Mouse (Mus musculus) ES-E14 (cell line): ENCODE measurements around the gene Slc25a34. TPM values are rescaled to one million over a fixed set of nuclear protein-coding genes. Genes with fewer than 3 reads are reported as not detected.

Experiments
- DNase-seq: peaks from one replicate; pipeline ENCODE4 v3.0.0-alpha.2; 2013; ENCODE audit warnings: low read depth, low spot score
- H3K27ac ChIP-seq: 2 replicates; pipeline ENCODE4 v1.5.1; 2012; ENCODE audit warnings: low read depth, mild to moderate bottlenecking, low read length, moderate library complexity, mixed read lengths; ENCODE audit not compliant: poor library complexity, insufficient read depth, severe bottlenecking
- H3K36me3 ChIP-seq: 2 replicates; pipeline ENCODE4 v1.6.1; 2012; ENCODE audit warnings: mild to moderate bottlenecking, low read length, moderate library complexity, mixed read lengths; ENCODE audit not compliant: control insufficient read depth, poor library complexity, insufficient read depth, severe bottlenecking
- H3K4me1 ChIP-seq, 2 experiments: fragments of 150-350 bp in 1 of 2; sonication (generic) in 1 of 2; 2 replicates each; pipeline ENCODE4 v1.6.1; 2012; ENCODE audit warnings: low read length in 2 of 2, mild to moderate bottlenecking in 1 of 2, mixed read lengths in 1 of 2; ENCODE audit not compliant: control insufficient read depth in 2 of 2, insufficient read depth in 2 of 2, poor library complexity in 1 of 2
- H3K4me3 ChIP-seq, 2 experiments: fragments of 150-350 bp in 1 of 2; sonication (generic) in 1 of 2; 2 replicates each; pipeline ENCODE4 v1.5.1; 2012; ENCODE audit warnings: low read length in 2 of 2, low read depth in 1 of 2, mild to moderate bottlenecking in 1 of 2, mixed read lengths in 1 of 2; ENCODE audit not compliant: insufficient read depth in 1 of 2, poor library complexity in 1 of 2, severe bottlenecking in 1 of 2
- H3K9ac ChIP-seq: 2 replicates; pipeline ENCODE4 v1.6.1; 2012; ENCODE audit warnings: low read depth, mild to moderate bottlenecking, low read length, mixed read lengths; ENCODE audit not compliant: poor library complexity, insufficient read depth, severe bottlenecking
- H3K9me3 ChIP-seq: fragments of 150-350 bp; sonication (generic); 2 replicates; pipeline ENCODE4 v1.6.1; 2012; ENCODE audit warnings: low read depth, mild to moderate bottlenecking, low read length; ENCODE audit not compliant: control insufficient read depth, insufficient read depth
- CHD2 ChIP-seq: IDR thresholded peaks from 2 replicates; pipeline ENCODE4 v1.6.1; 2014; ENCODE audit warnings: mild to moderate bottlenecking, low read depth, low read length, inconsistent platforms
- HCFC1 ChIP-seq: IDR thresholded peaks from 2 replicates; pipeline ENCODE4 v1.6.1; 2012; ENCODE audit warnings: low read length, inconsistent platforms, borderline replicate concordance; ENCODE audit not compliant: insufficient read depth
- MAFK ChIP-seq: IDR thresholded peaks from 2 replicates; pipeline ENCODE4 v1.6.1; 2014; ENCODE audit warnings: mild to moderate bottlenecking, low read depth, low read length, inconsistent platforms; ENCODE audit not compliant: insufficient read depth
- ZC3H11A ChIP-seq: IDR thresholded peaks from 2 replicates; pipeline ENCODE4 v1.6.1; 2012; ENCODE audit warnings: low read depth, mild to moderate bottlenecking, inconsistent platforms, low read length, borderline replicate concordance
- ZNF384 ChIP-seq: IDR thresholded peaks from 2 replicates; pipeline ENCODE4 v1.6.1; 2012; ENCODE audit warnings: low read depth, low read length, inconsistent platforms
- in situ Hi-C, 2 experiments: fragments of 600-800 bp; cut with MboI; formaldehyde crosslinking; loops; one replicate each; pipeline ENCODE4 v1.15.1; 2025; ENCODE audit warnings: low sequenced_read_pairs in 2 of 2, inconsistent platforms in 1 of 2; ENCODE audit not compliant: unreplicated experiment in 2 of 2
- total RNA-seq: library from RNA; depleted of rRNA; stranded (reverse); fragments of 300-350 nt; gene quantifications from 2 replicates; pipeline ENCODE4 v1.2.3, GENCODE M21; 2012

Slc25a34 gene
- total RNA-seq, 1 experiment: 0.76 TPM

GRCm38 (mm10) chr4:141658846-141659484 is 35.3 kb upstream of the Slc25a34 start:
- no peak overlapping the region for H3K4me3 ChIP-seq
- H3K36me3 ChIP-seq: no peaks in the 10 kb centered on the region
- no peak overlapping the region for H3K9ac ChIP-seq
- TF ChIP-seq HCFC1 (no peak), MAFK (no peak), CHD2 (no peak), ZC3H11A (no peak), ZNF384 (no peak)
- H3K9me3 ChIP-seq: no peaks in the 10 kb centered on the region
- in situ Hi-C loops: no loop called here
- H3K4me1 ChIP-seq: peaks cover 0 to 11% of the 10 kb centered on the region in 2 experiments; a peak in 1 of 4 replicates
- no peak for DNase-seq
- no peak overlapping the region for H3K27ac ChIP-seq

GRCm38 (mm10) chr4:141656932-141657331 is 33.3 kb upstream of the Slc25a34 start:
- TF ChIP-seq ZNF384 (no peak), ZC3H11A (no peak), CHD2 (no peak), HCFC1 (no peak), MAFK (no peak)
- Histone ChIP-seq H3K36me3 (no peaks in the 10 kb centered on the region), H3K4me1 (peaks cover 0 to 7% of the 10 kb centered on the region in 2 experiments; a peak in 1 of 4 replicates), H3K27ac (no peak overlapping the region), H3K4me3 (no peak overlapping the region), H3K9me3 (no peaks in the 10 kb centered on the region), H3K9ac (no peak overlapping the region)
- in situ Hi-C loops: no loop called here
- DNase-seq: no peak

GRCm38 (mm10) chr4:141655908-141656608 is 32.4 kb upstream of the Slc25a34 start:
- H3K4me3 ChIP-seq: no peak overlapping the region
- H3K9me3 ChIP-seq: no peaks in the 10 kb centered on the region
- TF ChIP-seq ZNF384 (no peak), HCFC1 (no peak)
- no peaks in the 10 kb centered on the region for H3K36me3 ChIP-seq
- no peak overlapping the region for H3K9ac ChIP-seq
- in situ Hi-C loops: no loop called here
- no peak overlapping the region for H3K27ac ChIP-seq
- H3K4me1 ChIP-seq: peaks cover 0 to 5% of the 10 kb centered on the region in 2 experiments; a peak in 1 of 4 replicates
- no peak for DNase-seq

- H3K9me3 ChIP-seq: no peaks in the 10 kb centered on the region
- no peak overlapping the region for H3K4me3 ChIP-seq
- no peak overlapping the region for H3K27ac ChIP-seq
- H3K36me3 ChIP-seq: no peaks in the 10 kb centered on the region
- DNase-seq: no peak
- peaks cover 0 to 5% of the 10 kb centered on the region in 2 experiments; a peak in 1 of 4 replicates for H3K4me1 ChIP-seq
- in situ Hi-C loops: no loop called here
- no peak overlapping the region for H3K9ac ChIP-seq
- TF ChIP-seq ZC3H11A: no peak
- no peak for TF ChIP-seq CHD2
- no peak for TF ChIP-seq MAFK
- TF ChIP-seq ZNF384: no peak
- no peak for TF ChIP-seq HCFC1
Observed at GRCm38 (mm10) chr4:141654509-141654908, 30.9 kb upstream of the Slc25a34 start.

GRCm38 (mm10) chr4:141653813-141654212 is 30.2 kb upstream of the Slc25a34 start:
- Histone ChIP-seq H3K36me3 (no peaks in the 10 kb centered on the region), H3K4me3 (no peak overlapping the region), H3K9ac (no peak overlapping the region), H3K4me1 (peaks cover 0 to 5% of the 10 kb centered on the region in 2 experiments; a peak in 1 of 4 replicates), H3K9me3 (no peaks in the 10 kb centered on the region), H3K27ac (no peak overlapping the region)
- TF ChIP-seq ZC3H11A: no peak
- TF ChIP-seq HCFC1: no peak
- TF ChIP-seq ZNF384: no peak
- TF ChIP-seq CHD2: no peak
- TF ChIP-seq MAFK: no peak
- DNase-seq: no peak
- in situ Hi-C loops: no loop called here
